Comparison of ENCODE assay signal across 11 mouse cellular contexts in the genomic region with DNA sequence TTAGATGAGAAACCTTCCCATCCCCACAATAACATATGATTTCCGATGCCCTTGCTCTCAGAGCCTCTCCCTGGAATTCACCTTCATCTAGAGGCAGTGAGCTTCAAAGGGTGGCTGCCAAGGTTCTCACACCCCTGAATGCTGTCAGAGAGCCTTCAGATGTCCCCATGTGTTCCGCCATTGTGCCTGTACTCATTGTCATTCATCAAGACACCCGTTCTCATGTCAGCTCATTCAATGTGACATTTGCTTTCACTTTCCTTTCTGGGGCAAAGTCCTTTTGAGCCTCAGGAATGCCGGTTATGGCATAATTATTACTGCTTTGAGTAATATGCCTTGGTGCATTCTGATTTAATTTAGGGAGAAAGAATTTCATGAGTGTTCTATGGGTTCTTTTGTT.
DNase-seq lines count a peak whose midpoint lies in the region; ATAC-seq and TF ChIP-seq lines count a peak whose summit lies in the region.
"Had no signal": no experiment of that assay in that cellular context is flagged by ENCODE, and none has a peak within 500 bp of the region (broad histone marks: within the 10 kb centered on the region; RNA-seq: fewer than 3 reads in every experiment).

No protein-coding gene starts in this region.

- peaks cover 9% of the 10 kb centered on the region for H3K4me1 ChIP-seq in neural tube, embryonic 11.5 days (ENCODE audit: control insufficient read depth, insufficient read depth, low read length)
- no peaks in the 10 kb centered on the region for H3K4me1 ChIP-seq in kidney, adult 2 months (ENCODE audit: control insufficient read depth, insufficient read depth, low read length)

- intact Hi-C loops in gastrocnemius, adult 2 months (cut with DNase I), result no loop called here
- intact Hi-C loops in gastrocnemius, postnatal 14 days (cut with DNase I; ENCODE audit: low total_unique reads), result no loop called here

- ATAC-seq in neural tube, embryonic 11.5 days (ENCODE audit: insufficient read depth, low FRiP score, low TSS enrichment), result no peak

- H3K9ac ChIP-seq in neural tube, embryonic 11.5 days (ENCODE audit: low read length), result no peak overlapping the region

- TF ChIP-seq CTCF in gastrocnemius, adult 2 months (IDR thresholded peaks at IDR 0.05), result no peak
- TF ChIP-seq CTCF in kidney, adult 2 months (conservative IDR thresholded peaks at IDR 0.05; ENCODE audit: insufficient read depth, insufficient read length, low read depth, low read length), result no peak

- H3K4me3 ChIP-seq in gastrocnemius, adult 2 months, result peak overlapping the region; percentile 26; the same call in 1 of the 2 replicates
- no peak overlapping the region for H3K4me3 ChIP-seq in neural tube, embryonic 11.5 days (ENCODE audit: low read depth, low read length)
- H3K4me3 ChIP-seq in kidney, adult 2 months (ENCODE audit: insufficient read depth, low read depth, low read length), result no peak overlapping the region

- DNase-seq in gastrocnemius, adult 2 months, result no peak
- no peak for DNase-seq in gastrocnemius, postnatal 14 days
- peak; percentile 23 for DNase-seq in neural tube, embryonic 11.5 days (ENCODE audit: low spot score)
- no peak for DNase-seq in neural tube, embryonic 10.5 days (ENCODE audit: extremely low spot score, low spot score)
- DNase-seq in forelimb bud, embryonic 11.5 days (ENCODE audit: low read depth, low spot score), result peak; percentile 45
- DNase-seq in retina, postnatal 1 day, result peak; percentile 83
- DNase-seq in cerebellum, adult 8-10 months, result no peak
- DNase-seq in kidney, adult 2 months, result no peak
- DNase-seq: cerebellum, postnatal 14 days; heart, postnatal 4 days; kidney, postnatal 4 days had no signal

- H3K27me3 ChIP-seq in neural tube, embryonic 11.5 days (ENCODE audit: control insufficient read depth, insufficient read depth, low read length), result no peaks in the 10 kb centered on the region
- no peaks in the 10 kb centered on the region for H3K27me3 ChIP-seq in kidney, adult 2 months (replicated peaks; ENCODE audit: control insufficient read depth, insufficient read depth, low read length)

- H3K27ac ChIP-seq in gastrocnemius, adult 2 months, result no peak overlapping the region
- no peak overlapping the region for H3K27ac ChIP-seq in neural tube, embryonic 11.5 days (ENCODE audit: low read depth, low read length)
- H3K27ac ChIP-seq in kidney, adult 2 months (ENCODE audit: insufficient read depth, low read depth, low read length), result no peak overlapping the region

- H3K9me3 ChIP-seq in neural tube, embryonic 11.5 days (ENCODE audit: control insufficient read depth, low read length), result no peaks in the 10 kb centered on the region

- H3K4me2 ChIP-seq in neural tube, embryonic 11.5 days (ENCODE audit: low read depth), result no peak overlapping the region

- no peak for TF ChIP-seq POLR2A in kidney, adult 2 months (IDR thresholded peaks at IDR 0.05; ENCODE audit: low read depth, low read length)

- 31% methylated on average over 4 of the region's 4 CpGs for WGBS in neural tube, embryonic 11.5 days
- 40% methylated on average over 4 of the region's 4 CpGs for WGBS in kidney, adult 2 months

- H3K36me3 ChIP-seq in neural tube, embryonic 11.5 days (ENCODE audit: control insufficient read depth, insufficient read depth, low read length), result no peaks in the 10 kb centered on the region
- H3K36me3 ChIP-seq in kidney, adult 2 months (ENCODE audit: control insufficient read depth, insufficient read depth, low read length), result no peaks in the 10 kb centered on the region

Comparison
In these comparisons a context has a peak if more than half of its experiments do, and no peak if none do; other contexts are left out.
1. DNase-seq: peak in neural tube, embryonic 11.5 days (single experiment), forelimb bud, embryonic 11.5 days (single experiment) and retina, postnatal 1 day (single experiment); none in gastrocnemius, adult 2 months (single experiment), gastrocnemius, postnatal 14 days (single experiment), neural tube, embryonic 10.5 days (single experiment), cerebellum, adult 8-10 months (single experiment) and kidney, adult 2 months (single experiment).